Mouse (Mus musculus): ENCODE results near the gene Fam71e1. TPM values are rescaled to one million over a fixed set of nuclear protein-coding genes. Genes with fewer than 3 reads are reported as not detected.
A peak's percentile ranks its signal among the peaks of the same experiment; 100 is the strongest.

Fam71e1 gene
- polyA plus RNA-seq, 1 experiment from 2014 or later, result 4.4 TPM

DNA sequence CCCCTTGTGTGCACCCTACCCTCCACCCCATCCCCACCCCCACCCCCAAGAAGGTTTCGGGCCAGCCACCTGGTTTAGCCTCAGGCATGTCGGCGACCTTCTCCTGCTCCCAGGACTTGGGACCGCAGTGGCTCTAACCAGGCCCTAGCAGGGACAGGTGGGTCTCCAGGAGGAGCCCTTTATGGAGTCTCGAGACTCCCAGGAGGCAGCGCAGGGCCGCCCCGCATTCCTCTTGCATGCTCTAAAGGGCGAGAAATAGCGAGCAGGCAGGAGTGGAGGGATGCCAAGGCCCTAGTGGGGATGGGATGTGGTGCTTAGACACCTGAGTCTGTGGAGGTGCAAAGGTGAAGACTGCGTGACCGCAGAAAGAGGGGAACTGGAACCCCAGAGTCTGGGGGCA is 28.1 kb downstream of the Fam71e1 start, which contains the start of gene Mybpc2:
Mybpc2 (minus strand) TSS at position 155 of the 400 bp plus-strand sequence.
- WGBS, result 41% methylated on average over 12 of the region's 12 CpGs
- H3K27ac ChIP-seq (ENCODE audit: low read depth, low read length), result no peak within 1 kb of the TSS
- no peak for ATAC-seq
- no peaks in the 10 kb centered on the region for H3K9me3 ChIP-seq (ENCODE audit: control insufficient read depth)
- peak within 1 kb of the TSS; percentile 26; the same call in 1 of the 2 replicates for H3K9ac ChIP-seq (ENCODE audit: low read depth, low read length)
- peak within 1 kb of the TSS; percentile 2; the same call in 1 of the 2 replicates for H3K4me3 ChIP-seq (ENCODE audit: low read depth, low read length)
- no peaks in the 10 kb centered on the region for H3K36me3 ChIP-seq (ENCODE audit: control insufficient read depth, insufficient read depth)
- H3K4me1 ChIP-seq (replicated peaks; ENCODE audit: control insufficient read depth, insufficient read depth, low read length), result peaks cover 3% of the 10 kb centered on the region; the same call in 1 of the 2 replicates
- H3K4me2 ChIP-seq (replicated peaks; ENCODE audit: low read depth), result peak within 1 kb of the TSS; percentile 55
- H3K27me3 ChIP-seq (replicated peaks; ENCODE audit: control insufficient read depth, insufficient read depth, low read length), result peaks cover 18% of the 10 kb centered on the region
- no peak for TF ChIP-seq CTCF (IDR thresholded peaks at IDR 0.05; ENCODE audit: low read depth)

DNA sequence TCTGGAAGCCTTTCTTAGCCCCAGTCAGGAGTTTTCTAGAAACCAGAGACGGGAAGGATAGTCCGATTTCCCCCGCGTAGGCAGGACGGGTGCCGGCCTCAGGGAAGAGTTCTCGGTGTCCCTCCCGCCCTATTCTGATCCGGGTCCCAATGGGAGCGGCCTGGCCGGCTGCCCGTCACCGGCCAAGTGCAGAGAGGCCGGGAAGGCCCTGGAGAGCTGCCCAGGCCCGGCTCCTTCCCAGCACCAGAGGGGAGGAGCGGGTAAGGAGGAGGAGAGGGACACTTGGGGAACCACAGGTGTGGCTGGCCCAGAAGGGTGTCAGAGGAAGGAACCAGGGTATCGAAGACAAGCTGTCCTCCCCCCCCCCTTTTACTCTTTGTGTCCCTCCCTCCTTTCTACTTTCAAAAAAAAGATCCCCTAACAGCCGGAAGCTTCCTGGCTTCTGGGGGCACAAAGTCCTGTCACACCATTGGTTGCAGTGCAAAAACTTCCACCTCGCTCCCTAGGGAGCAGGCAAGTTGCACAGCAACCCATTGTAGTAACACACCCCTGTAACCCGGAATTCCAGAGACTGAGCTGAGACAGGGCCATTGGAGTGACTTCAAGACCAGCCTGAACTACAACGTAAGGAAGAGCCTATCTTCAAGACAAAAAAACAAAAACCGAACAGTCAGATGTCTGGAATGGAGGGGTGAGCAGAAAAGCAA is 28.9 kb downstream of the Fam71e1 start:
- ATAC-seq, result peak; percentile 31
- peak overlapping the region; percentile 2; the same call in 1 of the 2 replicates for H3K4me3 ChIP-seq (ENCODE audit: low read depth, low read length)
- H3K9ac ChIP-seq (ENCODE audit: low read depth, low read length), result peak overlapping the region; percentile 26; the same call in 1 of the 2 replicates
- peaks cover 18% of the 10 kb centered on the region for H3K27me3 ChIP-seq (replicated peaks; ENCODE audit: control insufficient read depth, insufficient read depth, low read length)
- 15% methylated on average over 22 of the region's 22 CpGs for WGBS
- peak overlapping the region; percentile 55 for H3K4me2 ChIP-seq (replicated peaks; ENCODE audit: low read depth)
- no peak for TF ChIP-seq CTCF (IDR thresholded peaks at IDR 0.05; ENCODE audit: low read depth)
- H3K27ac ChIP-seq (ENCODE audit: low read depth, low read length), result no peak overlapping the region
- H3K9me3 ChIP-seq (ENCODE audit: control insufficient read depth), result no peaks in the 10 kb centered on the region
- H3K36me3 ChIP-seq (ENCODE audit: control insufficient read depth, insufficient read depth), result no peaks in the 10 kb centered on the region
- H3K4me1 ChIP-seq (replicated peaks; ENCODE audit: control insufficient read depth, insufficient read depth, low read length), result peaks cover 3% of the 10 kb centered on the region; the same call in 1 of the 2 replicates

DNA sequence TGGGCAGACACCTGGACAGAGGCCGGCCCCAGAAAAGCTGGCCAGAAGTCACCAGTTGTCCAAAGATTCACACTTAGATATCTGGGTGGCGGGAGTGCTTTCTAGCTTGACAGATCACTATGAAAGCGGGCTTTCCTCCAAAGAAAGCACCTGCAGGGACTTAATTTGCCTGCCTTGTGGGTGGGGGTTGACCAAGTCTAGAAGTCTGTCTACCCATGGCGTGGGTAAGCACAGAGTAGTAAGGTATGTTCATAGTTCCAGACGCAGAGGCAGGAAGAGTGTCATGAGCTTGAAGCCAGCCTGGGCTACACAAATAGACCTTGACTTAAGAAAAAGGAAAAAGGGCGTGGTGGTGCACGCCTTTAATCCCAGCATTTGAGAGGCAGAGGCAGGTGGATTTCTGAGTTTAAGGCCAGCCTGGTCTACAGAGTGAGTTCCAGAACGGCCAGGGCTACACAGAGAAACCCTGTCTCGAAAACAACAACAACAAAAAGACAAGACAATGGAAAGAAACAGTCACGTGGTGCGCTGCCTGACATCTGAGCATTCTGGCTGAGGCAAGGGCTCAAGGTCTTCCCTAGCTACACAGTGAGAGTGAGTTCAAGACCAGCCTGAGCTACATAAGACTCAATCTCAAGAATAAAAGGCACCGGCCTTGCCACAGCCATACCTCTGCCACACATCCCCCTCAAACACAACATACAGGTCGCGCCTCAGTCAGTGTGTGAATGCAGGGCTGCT is 30.2 kb downstream of the Fam71e1 start:
- TF ChIP-seq CTCF (IDR thresholded peaks at IDR 0.05; ENCODE audit: low read depth), result no peak
- Histone ChIP-seq H3K4me2 (replicated peaks; ENCODE audit: low read depth) (no peak overlapping the region), H3K4me3 (ENCODE audit: low read depth, low read length) (no peak overlapping the region), H3K9me3 (ENCODE audit: control insufficient read depth) (no peaks in the 10 kb centered on the region), H3K27me3 (replicated peaks; ENCODE audit: control insufficient read depth, insufficient read depth, low read length) (peaks cover 14% of the 10 kb centered on the region), H3K27ac (ENCODE audit: low read depth, low read length) (no peak overlapping the region), H3K4me1 (replicated peaks; ENCODE audit: control insufficient read depth, insufficient read depth, low read length) (peaks cover 3% of the 10 kb centered on the region; the same call in 1 of the 2 replicates), H3K36me3 (ENCODE audit: control insufficient read depth, insufficient read depth) (no peaks in the 10 kb centered on the region), H3K9ac (ENCODE audit: low read depth, low read length) (no peak overlapping the region)
- no peak for ATAC-seq
- WGBS, result 90% methylated on average over 14 of the region's 14 CpGs

DNA sequence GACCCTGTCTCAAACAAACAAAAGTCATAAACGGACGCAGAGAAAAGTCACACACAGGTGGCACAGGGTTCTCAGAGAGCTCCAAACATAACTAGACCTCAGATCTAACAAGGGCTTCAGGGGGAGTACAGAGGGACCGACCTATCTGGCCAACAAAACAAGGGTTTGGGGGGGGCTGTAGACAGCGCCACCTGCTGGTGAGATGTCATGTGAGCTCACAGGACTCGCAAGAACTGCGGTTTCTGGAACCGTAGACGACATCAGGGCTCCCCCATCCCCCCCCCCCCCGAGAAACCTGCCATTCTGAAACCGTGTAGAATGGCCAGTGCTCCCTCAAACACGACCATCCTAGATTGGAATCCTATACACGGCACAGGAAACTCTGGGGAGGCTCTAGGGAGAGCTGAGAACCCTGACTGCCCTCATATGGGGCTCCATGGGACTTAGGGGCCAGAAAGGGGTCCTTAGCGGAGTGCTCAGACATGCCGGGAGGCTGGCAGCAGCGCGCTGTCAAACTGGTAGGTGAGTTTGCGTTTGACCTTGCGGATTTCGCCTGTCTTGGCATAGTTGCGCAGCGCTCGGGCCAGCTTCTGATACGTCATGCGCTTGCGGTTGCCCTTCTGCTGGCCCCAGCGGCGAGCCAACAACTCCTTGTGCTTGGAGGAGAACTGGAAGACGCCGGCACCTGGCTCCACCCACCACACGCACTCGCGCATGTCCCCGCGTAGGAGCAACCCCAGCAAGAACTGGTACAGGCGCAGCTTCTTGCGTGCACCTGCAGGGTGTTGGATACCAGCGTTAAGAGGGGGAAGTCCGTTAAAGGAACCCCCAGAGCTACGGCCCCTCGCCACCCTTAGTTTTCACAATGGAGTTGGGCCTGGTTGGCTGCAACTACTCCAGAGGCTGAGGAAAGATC is 31.4 kb downstream of the Fam71e1 start:
- Histone ChIP-seq H3K9me3 (ENCODE audit: control insufficient read depth) (no peaks in the 10 kb centered on the region), H3K9ac (ENCODE audit: low read depth, low read length) (peak overlapping the region; percentile 54), H3K36me3 (ENCODE audit: control insufficient read depth, insufficient read depth) (no peaks in the 10 kb centered on the region), H3K4me2 (replicated peaks; ENCODE audit: low read depth) (peak overlapping the region; percentile 89), H3K27me3 (replicated peaks; ENCODE audit: control insufficient read depth, insufficient read depth, low read length) (peaks cover 8% of the 10 kb centered on the region), H3K4me3 (ENCODE audit: low read depth, low read length) (peak overlapping the region; percentile 38), H3K4me1 (replicated peaks; ENCODE audit: control insufficient read depth, insufficient read depth, low read length) (peaks cover 3% of the 10 kb centered on the region; the same call in 1 of the 2 replicates), H3K27ac (ENCODE audit: low read depth, low read length) (peak overlapping the region; percentile 35; the same call in 1 of the 2 replicates)
- TF ChIP-seq CTCF (IDR thresholded peaks at IDR 0.05; ENCODE audit: low read depth), result peak; percentile 87
- ATAC-seq, result peak; percentile 58
- 4% methylated on average over 40 of the region's 40 CpGs for WGBS

DNA sequence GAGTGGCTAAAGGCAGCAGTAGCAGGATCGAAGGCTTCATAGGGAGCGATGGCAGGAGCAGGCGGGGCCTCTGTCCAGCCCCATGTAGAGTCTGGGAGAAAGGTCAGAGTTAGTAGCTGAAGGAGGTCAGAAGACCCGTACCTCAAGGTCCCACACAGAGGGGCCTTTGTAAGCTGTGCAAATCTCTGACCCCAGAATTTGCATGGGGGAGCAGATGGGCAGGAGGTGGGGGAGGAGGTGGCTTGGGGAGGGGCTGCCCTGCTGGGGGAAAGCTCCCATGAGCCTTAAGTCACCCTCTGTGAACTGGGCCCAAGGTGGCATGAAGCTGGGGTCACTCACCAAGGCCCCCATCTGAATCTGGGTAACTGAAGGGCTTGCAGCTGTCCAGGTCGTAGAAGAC is 33.1 kb downstream of the Fam71e1 start:
- Histone ChIP-seq H3K4me1 (replicated peaks; ENCODE audit: control insufficient read depth, insufficient read depth, low read length) (peaks cover 3% of the 10 kb centered on the region; the same call in 1 of the 2 replicates), H3K9me3 (ENCODE audit: control insufficient read depth) (no peaks in the 10 kb centered on the region), H3K9ac (ENCODE audit: low read depth, low read length) (no peak overlapping the region), H3K36me3 (ENCODE audit: control insufficient read depth, insufficient read depth) (no peaks in the 10 kb centered on the region), H3K27ac (ENCODE audit: low read depth, low read length) (no peak overlapping the region), H3K27me3 (replicated peaks; ENCODE audit: control insufficient read depth, insufficient read depth, low read length) (peaks cover 4% of the 10 kb centered on the region; the same call in 1 of the 2 replicates), H3K4me3 (ENCODE audit: low read depth, low read length) (no peak overlapping the region), H3K4me2 (replicated peaks; ENCODE audit: low read depth) (no peak overlapping the region)
- no peak for ATAC-seq
- 72% methylated on average over 5 of the region's 5 CpGs for WGBS
- no peak for TF ChIP-seq CTCF (IDR thresholded peaks at IDR 0.05; ENCODE audit: low read depth)

Measured in intestine, postnatal 0 days (tissue).